Mouse (Mus musculus) spleen, adult 2 months (tissue): Measurements from ENCODE around the gene Zbtb24. TPM values are rescaled to one million over a fixed set of nuclear protein-coding genes. Genes with fewer than 3 reads are reported as not detected.
A peak's percentile ranks its signal among the peaks of the same experiment; 100 is the strongest.
"Not testable (repeated sequence)": the region's sequence is repeated elsewhere in the genome, so short reads cannot be mapped to it uniquely, and the experiment has no call there.

Source experiments
- DNase-seq, 2 experiments: peaks; one replicate each; pipeline versions ENCODE4 v3.0.0 to v3.0.0-alpha.2; 2012 to 2021; ENCODE audit warnings: low spot score in 2 of 2, low read depth in 1 of 2
- H3K27ac ChIP-seq: fragments of 200-500 bp; 2 replicates; pipeline ENCODE4 v1.5.1; 2012; ENCODE audit warnings: low read length, inconsistent platforms; ENCODE audit not compliant: insufficient read depth
- H3K27me3 ChIP-seq: fragments of 200-500 bp; 2 replicates; pipeline ENCODE4 v1.6.1; 2012; ENCODE audit warnings: mild to moderate bottlenecking, moderate library complexity, low read length, inconsistent platforms; ENCODE audit not compliant: control insufficient read depth, insufficient read depth
- H3K36me3 ChIP-seq: fragments of 200-500 bp; 2 replicates; pipeline ENCODE4 v1.6.1; 2012; ENCODE audit warnings: mild to moderate bottlenecking, low read length, inconsistent platforms; ENCODE audit not compliant: control insufficient read depth, insufficient read depth
- H3K4me1 ChIP-seq: fragments of 200-500 bp; 2 replicates; pipeline ENCODE4 v1.6.1; 2011; ENCODE audit warnings: inconsistent platforms; ENCODE audit not compliant: control insufficient read depth, insufficient read depth, insufficient read length
- H3K4me3 ChIP-seq: fragments of 200-500 bp; 2 replicates; pipeline ENCODE4 v1.5.1; 2011; ENCODE audit warnings: mild to moderate bottlenecking, inconsistent platforms; ENCODE audit not compliant: insufficient read depth, insufficient read length; ENCODE audit errors: extremely low read depth
- CTCF ChIP-seq: fragments of 200-500 bp; IDR thresholded peaks from 2 replicates; pipeline ENCODE4 v1.5.1; 2011; ENCODE audit warnings: mild to moderate bottlenecking, inconsistent platforms; ENCODE audit not compliant: insufficient read depth, insufficient read length, insufficient replicate concordance; ENCODE audit errors: extremely low read depth
- POLR2A ChIP-seq: fragments of 200-500 bp; IDR thresholded peaks from 2 replicates; pipeline ENCODE4 v1.6.1; 2011; ENCODE audit warnings: low read depth, low read length, inconsistent platforms
- WGBS: fragments of 180-500 bp; shearing (Covaris S2); methylation state at CpG from one replicate; pipeline ENCODE4 v1.1.7; 2018; 5-methylcytosine and 5-hydroxymethylcytosine counted together
- polyA plus RNA-seq: library from polyadenylated mRNA; depleted of rRNA; stranded (reverse); fragments of >200 nt; gene quantifications from 2 replicates; pipeline ENCODE4 v1.2.3, GENCODE M21; 2012; rRNA removed

Gene Zbtb24
- polyA plus RNA-seq: 13.2 and 16.4 TPM in 2 replicates

- peak within 1 kb of the TSS; percentile 87 for H3K27ac ChIP-seq
- no peaks in the 10 kb centered on the region for H3K27me3 ChIP-seq
- under 1% methylated on average over 49 of the region's 49 CpGs for WGBS
- H3K4me1 ChIP-seq: peaks cover 2% of the 10 kb centered on the region; the same call in 1 of the 2 replicates
- peak within 1 kb of the TSS; percentile 92 for H3K4me3 ChIP-seq
- H3K36me3 ChIP-seq: peaks cover 5% of the 10 kb centered on the region
- peak; percentile 23; the same call in 1 of the 2 replicates for TF ChIP-seq POLR2A
- no peak for TF ChIP-seq CTCF
- DNase-seq: peak; percentile 95 to 97
These were observed at the start of gene Zbtb24 for GRCm38 (mm10) chr10:41450137-41450670. Gene Zbtb24 (plus strand): TSS chr10:41450383.

- WGBS: 92% methylated on average over 3 of the region's 3 CpGs
- H3K27ac ChIP-seq: no peak overlapping the region
- no peak for DNase-seq
- no peaks in the 10 kb centered on the region for H3K27me3 ChIP-seq
- H3K4me1 ChIP-seq: no peaks in the 10 kb centered on the region
- TF ChIP-seq CTCF (no peak), POLR2A (no peak)
- no peaks in the 10 kb centered on the region for H3K36me3 ChIP-seq
- no peak overlapping the region for H3K4me3 ChIP-seq
These were observed 49.1 kb upstream of the Zbtb24 start for GRCm38 (mm10) chr10:41401097-41401496.

GRCm38 (mm10) chr10:41403364-41403763 lies 46.8 kb upstream of the Zbtb24 start:
- no peaks in the 10 kb centered on the region for H3K27me3 ChIP-seq
- no peaks in the 10 kb centered on the region for H3K4me1 ChIP-seq
- no peaks in the 10 kb centered on the region for H3K36me3 ChIP-seq
- no peak overlapping the region for H3K27ac ChIP-seq
- WGBS: 85% methylated on average over 2 of the region's 2 CpGs
- no peak for DNase-seq
- no peak for TF ChIP-seq POLR2A
- no peak for TF ChIP-seq CTCF
- H3K4me3 ChIP-seq: no peak overlapping the region

GRCm38 (mm10) chr10:41403893-41404612 lies 46.1 kb upstream of the Zbtb24 start:
- DNase-seq: no peak
- Histone ChIP-seq H3K27ac (no peak overlapping the region), H3K27me3 (no peaks in the 10 kb centered on the region), H3K4me3 (no peak overlapping the region), H3K4me1 (no peaks in the 10 kb centered on the region), H3K36me3 (no peaks in the 10 kb centered on the region)
- TF ChIP-seq CTCF: no peak
- 51% methylated on average over 3 of the region's 3 CpGs for WGBS

- not testable (repeated sequence) for H3K27me3 ChIP-seq, H3K4me3 ChIP-seq, H3K4me1 ChIP-seq, DNase-seq, H3K27ac ChIP-seq, H3K36me3 ChIP-seq
- 89% methylated on average over 4 of the region's 4 CpGs for WGBS
These were observed 40.0 kb upstream of the Zbtb24 start for GRCm38 (mm10) chr10:41410176-41410575.

GRCm38 (mm10) chr10:41410821-41411220 lies 39.4 kb upstream of the Zbtb24 start:
- H3K27ac ChIP-seq, H3K36me3 ChIP-seq, H3K27me3 ChIP-seq, DNase-seq, H3K4me1 ChIP-seq, H3K4me3 ChIP-seq: not testable (repeated sequence)
- 97% methylated on average over 1 of the region's 1 CpGs for WGBS

- not testable (repeated sequence) for DNase-seq, H3K27me3 ChIP-seq, H3K4me1 ChIP-seq, H3K4me3 ChIP-seq, H3K36me3 ChIP-seq, H3K27ac ChIP-seq
- WGBS: 91% methylated on average over 1 of the region's 1 CpGs
These were observed 36.7 kb upstream of the Zbtb24 start for GRCm38 (mm10) chr10:41413471-41413870.

GRCm38 (mm10) chr10:41415368-41415767 lies 34.8 kb upstream of the Zbtb24 start:
- not testable (repeated sequence) for H3K27me3 ChIP-seq, DNase-seq, H3K36me3 ChIP-seq, H3K4me3 ChIP-seq, H3K4me1 ChIP-seq, H3K27ac ChIP-seq
- 95% methylated on average over 2 of the region's 2 CpGs for WGBS
